Mouse (Mus musculus) MEL (cell line): ENCODE measurements around the gene Dnajc4. TPM values are rescaled to one million over a fixed set of nuclear protein-coding genes. Genes with fewer than 3 reads are reported as not detected.

Experiments
- DNase-seq: peaks from one replicate; pipeline ENCODE4 v3.0.0; 2011; ENCODE audit warnings: low read depth, low spot score
- H3K27ac ChIP-seq: 2 replicates; pipeline ENCODE4 v1.5.1; 2012; ENCODE audit warnings: low read depth, mild to moderate bottlenecking, control low read depth, low read length, moderate library complexity; ENCODE audit not compliant: control insufficient read depth
- H3K27me3 ChIP-seq, 2 experiments: fragments of 150-350 bp in 1 of 2; sonication (generic) in 1 of 2; 2 replicates each; pipeline ENCODE4 v1.6.1; 2012; ENCODE audit warnings: low read length in 2 of 2, mild to moderate bottlenecking in 2 of 2, improper control_type of control experiment in 1 of 2, moderate library complexity in 1 of 2; ENCODE audit not compliant: insufficient read depth in 2 of 2, control insufficient read depth in 1 of 2
- H3K36me3 ChIP-seq, 2 experiments: 2 replicates each; pipeline ENCODE4 v1.6.1; 2012 to 2014; ENCODE audit warnings: low read length in 2 of 2, improper control_type of control experiment in 1 of 2, inconsistent platforms in 1 of 2, mild to moderate bottlenecking in 1 of 2; ENCODE audit not compliant: insufficient read depth in 2 of 2, control insufficient read depth in 1 of 2
- H3K4me1 ChIP-seq, 2 experiments: fragments of 150-350 bp in 1 of 2; sonication (generic) in 1 of 2; 2 replicates each; pipeline ENCODE4 v1.6.1; 2012; ENCODE audit warnings: low read length in 2 of 2, improper control_type of control experiment in 1 of 2, mild to moderate bottlenecking in 1 of 2; ENCODE audit not compliant: insufficient read depth in 2 of 2, control insufficient read depth in 1 of 2
- H3K4me3 ChIP-seq, 2 experiments: fragments of 150-350 bp in 1 of 2; sonication (generic) in 1 of 2; 2 replicates each; pipeline ENCODE4 v1.5.1; 2012; ENCODE audit warnings: low read depth in 2 of 2, low read length in 2 of 2, mild to moderate bottlenecking in 2 of 2, moderate library complexity in 2 of 2, control low read depth in 1 of 2, improper control_type of control experiment in 1 of 2; ENCODE audit not compliant: control insufficient read depth in 1 of 2, insufficient read depth in 1 of 2
- H3K79me2 ChIP-seq: 2 replicates; pipeline ENCODE4 v1.6.1; 2012; ENCODE audit warnings: mild to moderate bottlenecking, low read length, moderate library complexity; ENCODE audit not compliant: control insufficient read depth, poor library complexity, insufficient read depth
- H3K9ac ChIP-seq: 2 replicates; pipeline ENCODE4 v1.6.1; 2012; ENCODE audit warnings: low read depth, mild to moderate bottlenecking, control low read depth, low read length, moderate library complexity; ENCODE audit not compliant: control insufficient read depth, poor library complexity, severe bottlenecking
- H3K9me3 ChIP-seq: fragments of 150-350 bp; sonication (generic); replicated peaks from 2 replicates; pipeline ENCODE4 v1.6.1; 2012; ENCODE audit warnings: mild to moderate bottlenecking, low read length, improper control_type of control experiment, moderate library complexity; ENCODE audit not compliant: insufficient read depth
- ELF1 ChIP-seq: IDR thresholded peaks from 2 replicates; pipeline ENCODE4 v1.6.1; 2014; ENCODE audit warnings: low read depth, mild to moderate bottlenecking, inconsistent platforms, low read length, improper control_type of control experiment, moderate library complexity
- EP300 ChIP-seq, 2 experiments: IDR thresholded peaks; 2 replicates each; pipeline ENCODE4 v1.6.1; 2011; ENCODE audit warnings: improper control_type of control experiment in 2 of 2, low read length in 2 of 2, low read depth in 1 of 2, mild to moderate bottlenecking in 1 of 2
- ETS1 ChIP-seq: IDR thresholded peaks from 2 replicates; pipeline ENCODE4 v1.6.1; 2012; ENCODE audit warnings: low read depth, mild to moderate bottlenecking, inconsistent platforms, low read length, improper control_type of control experiment, moderate library complexity
- GABPA ChIP-seq: IDR thresholded peaks from 2 replicates; pipeline ENCODE4 v1.6.1; 2012; ENCODE audit warnings: low read depth, mild to moderate bottlenecking, inconsistent platforms, low read length, improper control_type of control experiment, moderate library complexity
- GATA1 ChIP-seq: IDR thresholded peaks from 2 replicates; pipeline ENCODE4 v1.6.1; 2011; ENCODE audit warnings: low read depth, low read length, improper control_type of control experiment
- HCFC1 ChIP-seq: IDR thresholded peaks from 2 replicates; pipeline ENCODE4 v1.6.1; 2012; ENCODE audit warnings: low read depth, mild to moderate bottlenecking, inconsistent platforms, low read length, improper control_type of control experiment, moderate library complexity
- JUND ChIP-seq: IDR thresholded peaks from 2 replicates; pipeline ENCODE4 v1.6.1; 2011; ENCODE audit warnings: low read depth, mild to moderate bottlenecking, improper control_type of control experiment, low read length
- MAZ ChIP-seq: IDR thresholded peaks from 2 replicates; pipeline ENCODE4 v1.6.1; 2012; ENCODE audit warnings: low read depth, mild to moderate bottlenecking, inconsistent platforms, low read length, improper control_type of control experiment
- MEF2A ChIP-seq: IDR thresholded peaks from 2 replicates; pipeline ENCODE4 v1.6.1; 2014; ENCODE audit warnings: low read depth, mild to moderate bottlenecking, inconsistent platforms, low read length, improper control_type of control experiment; ENCODE audit not compliant: poor library complexity, insufficient replicate concordance, severe bottlenecking; ENCODE audit errors: extremely low read depth
- NELFE ChIP-seq: IDR thresholded peaks from 2 replicates; pipeline ENCODE4 v1.6.1; 2011; ENCODE audit warnings: low read depth, low read length, improper control_type of control experiment
- NRF1 ChIP-seq: IDR thresholded peaks from 2 replicates; pipeline ENCODE4 v1.6.1; 2014; ENCODE audit warnings: low read depth, mild to moderate bottlenecking, inconsistent platforms, low read length, improper control_type of control experiment, moderate library complexity; ENCODE audit not compliant: poor library complexity, insufficient read depth, severe bottlenecking
- POLR2A ChIP-seq, 2 experiments: IDR thresholded peaks; 2 replicates each; pipeline ENCODE4 v1.6.1; 2011 to 2012; ENCODE audit warnings: low read length in 2 of 2, mild to moderate bottlenecking in 2 of 2, control low read depth in 1 of 2, improper control_type of control experiment in 1 of 2, low read depth in 1 of 2, moderate library complexity in 1 of 2; ENCODE audit not compliant: control insufficient read depth in 1 of 2, insufficient read depth in 1 of 2, poor library complexity in 1 of 2
- POLR2AphosphoS5 ChIP-seq: IDR thresholded peaks from 2 replicates; pipeline ENCODE4 v1.6.1; 2012; ENCODE audit warnings: low read depth, borderline replicate concordance, mild to moderate bottlenecking, inconsistent platforms, low read length, moderate library complexity, mixed read lengths
- RAD21 ChIP-seq: IDR thresholded peaks from 2 replicates; pipeline ENCODE4 v1.6.1; 2011; ENCODE audit warnings: mild to moderate bottlenecking, low read depth, low read length, improper control_type of control experiment
- RCOR1 ChIP-seq: IDR thresholded peaks from 2 replicates; pipeline ENCODE4 v1.6.1; 2012; ENCODE audit warnings: low read depth, mild to moderate bottlenecking, inconsistent platforms, low read length, improper control_type of control experiment
- SIN3A ChIP-seq: IDR thresholded peaks from 2 replicates; pipeline ENCODE4 v1.6.1; 2012; ENCODE audit warnings: low read length, improper control_type of control experiment, inconsistent platforms
- SMC3 ChIP-seq: IDR thresholded peaks from 2 replicates; pipeline ENCODE4 v1.6.1; 2011; ENCODE audit warnings: low read depth, low read length, improper control_type of control experiment
- TAL1 ChIP-seq: IDR thresholded peaks from 2 replicates; pipeline ENCODE4 v1.6.1; 2012; ENCODE audit warnings: mild to moderate bottlenecking, inconsistent platforms, low read length, moderate library complexity, mixed read lengths
- UBTF ChIP-seq: IDR thresholded peaks from 2 replicates; pipeline ENCODE4 v1.6.1; 2012; ENCODE audit warnings: low read depth, mild to moderate bottlenecking, inconsistent platforms, low read length, improper control_type of control experiment, moderate library complexity, borderline replicate concordance; ENCODE audit not compliant: insufficient read depth
- USF2 ChIP-seq, 2 experiments: IDR thresholded peaks; 2 replicates each; pipeline ENCODE4 v1.6.1; 2011 to 2012; ENCODE audit warnings: improper control_type of control experiment in 2 of 2, low read length in 2 of 2, borderline replicate concordance in 1 of 2, inconsistent platforms in 1 of 2, low read depth in 1 of 2, mild to moderate bottlenecking in 1 of 2; ENCODE audit not compliant: insufficient read depth in 1 of 2
- ZC3H11A ChIP-seq: IDR thresholded peaks from 2 replicates; pipeline ENCODE4 v1.6.1; 2012; ENCODE audit warnings: low read depth, mild to moderate bottlenecking, inconsistent platforms, low read length, improper control_type of control experiment
- ZKSCAN1 ChIP-seq: IDR thresholded peaks from 2 replicates; pipeline ENCODE4 v1.6.1; 2012; ENCODE audit warnings: low read depth, mild to moderate bottlenecking, inconsistent platforms, low read length, improper control_type of control experiment, moderate library complexity
- ZMIZ1 ChIP-seq: IDR thresholded peaks from 2 replicates; pipeline ENCODE4 v1.6.1; 2012; ENCODE audit warnings: low read depth, mild to moderate bottlenecking, inconsistent platforms, low read length, improper control_type of control experiment, moderate library complexity
- polyA plus RNA-seq, 2 experiments: library from polyadenylated mRNA; stranded (reverse) in 1 of 2; unstranded in 1 of 2; fragments of >175 nt in 1 of 2; fragments of >200 nt in 1 of 2; gene quantifications; 2 replicates each; pipeline versions ENCODE4 v1.2.1 to v1.2.4; 2012; ENCODE audit warnings: low replicate concordance in 2 of 2, low read depth in 1 of 2; ENCODE audit not compliant: insufficient read length in 2 of 2, insufficient read depth in 1 of 2, missing spikeins in 1 of 2
- total RNA-seq: library from RNA; depleted of rRNA; stranded (reverse); fragments of 300-350 nt; gene quantifications from 2 replicates; pipeline ENCODE4 v1.2.3, GENCODE M21; 2012

The Dnajc4 gene
- total and polyA plus RNA-seq, 3 experiments = 4.2 to 12.9 TPM; not detected in 1

DNA sequence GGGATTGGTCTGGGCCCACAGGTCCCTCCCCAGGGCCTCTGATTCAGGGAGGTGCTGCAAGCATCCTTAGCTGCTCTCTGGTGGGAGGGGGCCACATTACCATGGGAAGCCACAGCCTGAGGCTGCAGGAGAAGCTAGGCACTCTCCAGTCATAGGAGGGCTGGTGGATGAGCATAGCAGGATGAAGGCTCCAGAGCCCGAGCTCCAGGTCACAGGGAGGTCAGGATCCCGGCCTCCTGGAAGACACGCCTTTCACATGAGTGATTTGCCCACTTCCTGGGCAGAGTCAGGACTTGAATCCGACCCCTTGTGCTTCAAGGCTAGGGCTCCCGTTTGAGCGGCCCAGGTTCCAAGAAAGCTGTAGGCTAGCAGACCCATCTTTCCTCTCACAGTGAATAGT lies 20.7 kb downstream of the Dnajc4 start:
- no peak overlapping the region for H3K9ac ChIP-seq
- peaks cover 4 to 43% of the 10 kb centered on the region in 2 experiments for H3K4me1 ChIP-seq

DNA sequence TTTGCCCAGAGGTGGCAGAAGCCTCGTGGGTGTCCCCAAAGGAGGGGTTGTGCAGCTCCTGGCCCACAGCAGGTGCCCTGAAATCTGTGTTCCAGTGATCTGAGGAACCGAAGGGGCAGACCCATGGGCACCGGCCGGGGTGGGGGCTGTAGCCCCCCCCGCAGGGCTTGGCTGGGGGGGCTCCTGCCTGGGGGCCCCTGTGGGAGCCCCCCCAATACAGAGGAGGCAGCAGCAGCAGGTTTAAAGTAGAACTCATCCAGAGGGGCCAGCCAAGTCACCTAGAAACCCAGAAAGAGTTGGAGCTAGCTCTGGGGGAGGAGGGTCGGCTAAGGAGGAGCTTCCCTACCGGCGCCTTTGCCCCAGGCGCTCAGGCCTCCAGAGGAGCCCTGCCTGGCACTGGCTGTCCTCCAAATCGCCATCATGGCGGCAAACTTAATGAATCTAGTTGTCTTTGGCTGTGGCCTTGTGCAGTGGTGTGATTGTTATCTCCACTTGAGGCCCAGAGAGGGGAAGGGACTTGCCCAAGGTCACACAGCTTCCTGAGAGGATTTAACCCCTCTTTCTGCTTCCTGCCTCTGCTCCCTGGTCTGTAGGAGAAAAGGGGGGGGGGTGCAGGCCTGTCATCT lies 21.8 kb downstream of the Dnajc4 start:
- DNase-seq = peak; percentile 53
- Histone ChIP-seq H3K79me2 (peaks cover 5% of the 10 kb centered on the region), H3K27ac (no peak overlapping the region), H3K9me3 (no peaks in the 10 kb centered on the region), H3K4me1 (peaks cover 4 to 40% of the 10 kb centered on the region in 2 experiments), H3K27me3 (no peaks in the 10 kb centered on the region), H3K36me3 (peaks cover 0 to 18% of the 10 kb centered on the region in 2 experiments; a peak in 2 of 4 replicates), H3K4me3 (no peak overlapping the region), H3K9ac (peak overlapping the region; percentile 25)
- TF ChIP-seq POLR2AphosphoS5 (no peak), ELF1 (no peak), GATA1 (peak; percentile 36; the same call in 1 of the 2 replicates), ZC3H11A (no peak), EP300 (IDR thresholded peaks at IDR 0.05; ENCODE audit: low read depth in 1 of 2, low read length in 2 of 2) (no peak), SIN3A (0 out of 2 replicates have a peak, but pooled peaks have one; percentile 15), RCOR1 (no peak), UBTF (no peak), RAD21 (no peak), NRF1 (no peak), GABPA (no peak), MAZ (no peak), MEF2A (no peak), HCFC1 (0 out of 2 replicates have a peak, but pooled peaks have one; percentile 21), POLR2A (IDR thresholded peaks at IDR 0.05; ENCODE audit: control insufficient read depth in 1 of 2, insufficient read depth in 1 of 2, low read depth in 1 of 2, low read length in 2 of 2, poor library complexity in 1 of 2) (no peak), JUND (no peak)

More for the DNA sequence above, 20.7 kb downstream of the Dnajc4 start:
- Histone ChIP-seq H3K4me3 (no peak overlapping the region), H3K9me3 (no peaks in the 10 kb centered on the region), H3K36me3 (peaks cover 0 to 20% of the 10 kb centered on the region in 2 experiments; a peak in 2 of 4 replicates), H3K27me3 (no peaks in the 10 kb centered on the region), H3K27ac (no peak overlapping the region), H3K79me2 (peaks cover 15% of the 10 kb centered on the region)
- TF ChIP-seq GABPA = no peak
- TF ChIP-seq ZMIZ1 = no peak
- TF ChIP-seq SMC3 = no peak
- no peak for TF ChIP-seq TAL1
- TF ChIP-seq EP300 (IDR thresholded peaks at IDR 0.05; ENCODE audit: low read depth in 1 of 2, low read length in 2 of 2) = no peak
- TF ChIP-seq NELFE = no peak
- TF ChIP-seq POLR2AphosphoS5 = no peak
- TF ChIP-seq ZKSCAN1 = no peak
- TF ChIP-seq USF2 (IDR thresholded peaks at IDR 0.05; ENCODE audit: borderline replicate concordance in 1 of 2, insufficient read depth in 1 of 2, low read depth in 1 of 2, low read length in 2 of 2) = no peak
- TF ChIP-seq ETS1 = no peak
- no peak for DNase-seq
